In genomic region chr6:101198284-101198942, GRCm38 (mm10) we compare ENCODE assay signal across 8 mouse cellular contexts.
DNase-seq lines count a peak whose midpoint lies in the region; ATAC-seq and TF ChIP-seq lines count a peak whose summit lies in the region.

No protein-coding gene starts in this region.

- no peak overlapping the region for H3K4me3 ChIP-seq in heart, embryonic 11.5 days (ENCODE audit: low read depth, low read length)
- H3K4me3 ChIP-seq in hindbrain, embryonic 16.5 days (ENCODE audit: low read length) = peak overlapping the region; percentile 51
- peak overlapping the region; percentile 30 for H3K4me3 ChIP-seq in limb, embryonic 14.5 days (replicated peaks; ENCODE audit: low read length)
- H3K4me3 ChIP-seq in stomach, embryonic 15.5 days (replicated peaks) = peak overlapping the region; percentile 19; the same call in 1 of the 2 replicates

- intact Hi-C loops in heart, postnatal 14 days (cut with DNase I) = no loop called here

- ATAC-seq in heart, embryonic 11.5 days (replicated peaks; ENCODE audit: insufficient number of reproducible peaks, low FRiP score, low TSS enrichment) = no peak
- ATAC-seq in hindbrain, embryonic 16.5 days = peak; percentile 53
- 0 out of 2 replicates have a peak, but pooled peaks have one; percentile 24 for ATAC-seq in limb, embryonic 14.5 days (ENCODE audit: low FRiP score, low read depth)
- ATAC-seq in stomach, embryonic 15.5 days (ENCODE audit: insufficient read depth, low FRiP score, low read depth) = no peak; the same call in 1 of the 2 replicates

- no peaks in the 10 kb centered on the region for H3K36me3 ChIP-seq in heart, embryonic 11.5 days (ENCODE audit: control insufficient read depth, insufficient read depth, low read length)
- no peaks in the 10 kb centered on the region for H3K36me3 ChIP-seq in hindbrain, embryonic 16.5 days (ENCODE audit: control insufficient read depth, insufficient read depth, low read length)
- no peaks in the 10 kb centered on the region for H3K36me3 ChIP-seq in limb, embryonic 14.5 days (ENCODE audit: control insufficient read depth, insufficient read depth, low read length)
- H3K36me3 ChIP-seq in stomach, embryonic 15.5 days = no peaks in the 10 kb centered on the region

- H3K4me2 ChIP-seq in heart, embryonic 11.5 days = peak overlapping the region; percentile 40
- peak overlapping the region; percentile 89 for H3K4me2 ChIP-seq in hindbrain, embryonic 16.5 days (ENCODE audit: low read length)
- peak overlapping the region; percentile 52 for H3K4me2 ChIP-seq in limb, embryonic 14.5 days (replicated peaks; ENCODE audit: low read depth, low read length, severe bottlenecking)
- H3K4me2 ChIP-seq in stomach, embryonic 15.5 days = peak overlapping the region; percentile 49

- no peak overlapping the region for H3K9ac ChIP-seq in heart, embryonic 11.5 days (ENCODE audit: low read depth, low read length)
- peak overlapping the region; percentile 61 for H3K9ac ChIP-seq in hindbrain, embryonic 16.5 days (ENCODE audit: low read depth, low read length)
- H3K9ac ChIP-seq in limb, embryonic 14.5 days (ENCODE audit: low read depth, low read length, severe bottlenecking) = peak overlapping the region; percentile 29
- no peak overlapping the region for H3K9ac ChIP-seq in stomach, embryonic 15.5 days

- peaks cover 12% of the 10 kb centered on the region; the same call in 1 of the 2 replicates for H3K4me1 ChIP-seq in heart, embryonic 11.5 days (ENCODE audit: control insufficient read depth, insufficient read depth, low read length)
- H3K4me1 ChIP-seq in hindbrain, embryonic 16.5 days (ENCODE audit: control insufficient read depth, insufficient read depth, low read depth, low read length) = peaks cover 16% of the 10 kb centered on the region
- H3K4me1 ChIP-seq in limb, embryonic 14.5 days (ENCODE audit: control insufficient read depth, insufficient read depth, low read length) = peaks cover 17% of the 10 kb centered on the region
- peaks cover 12% of the 10 kb centered on the region; the same call in 1 of the 2 replicates for H3K4me1 ChIP-seq in stomach, embryonic 15.5 days

- H3K27ac ChIP-seq in heart, embryonic 11.5 days (ENCODE audit: low read depth, low read length) = no peak overlapping the region
- peak overlapping the region; percentile 81 for H3K27ac ChIP-seq in hindbrain, embryonic 16.5 days (ENCODE audit: low read depth, low read length)
- H3K27ac ChIP-seq in limb, embryonic 14.5 days (replicated peaks; ENCODE audit: low read depth, low read length) = 0 out of 2 replicates have a peak overlapping the region, but pooled peaks have one; percentile 7
- no peak overlapping the region for H3K27ac ChIP-seq in stomach, embryonic 15.5 days

- WGBS in heart, embryonic 11.5 days (ENCODE audit: insufficient replicate concordance) = 24% methylated on average over 24 of the region's 24 CpGs
- 2% methylated on average over 24 of the region's 24 CpGs for WGBS in hindbrain, embryonic 16.5 days
- 3% methylated on average over 24 of the region's 24 CpGs for WGBS in limb, embryonic 14.5 days
- 13% methylated on average over 24 of the region's 24 CpGs for WGBS in stomach, embryonic 15.5 days

- no peaks in the 10 kb centered on the region for H3K9me3 ChIP-seq in heart, embryonic 11.5 days (replicated peaks; ENCODE audit: control insufficient read depth, low read length)
- no peaks in the 10 kb centered on the region for H3K9me3 ChIP-seq in hindbrain, embryonic 16.5 days (ENCODE audit: control insufficient read depth, low read length)
- H3K9me3 ChIP-seq in limb, embryonic 14.5 days (ENCODE audit: control insufficient read depth, low read length) = no peaks in the 10 kb centered on the region
- H3K9me3 ChIP-seq in stomach, embryonic 15.5 days = no peaks in the 10 kb centered on the region

- no peak for DNase-seq in heart, postnatal 14 days
- peak; percentile 57 for DNase-seq in embryo, embryonic 11.5 days (ENCODE audit: low read depth, low spot score)
- peak; percentile 12 for DNase-seq in limb, embryonic 14.5 days (ENCODE audit: low spot score)
- DNase-seq in urinary bladder, adult 2 months (ENCODE audit: low spot score) = no peak
- DNase-seq in adrenal gland, postnatal 4 days (ENCODE audit: low spot score in 2 of 2) = no peak

- TF ChIP-seq POLR2A in limb, embryonic 14.5 days (IDR thresholded peaks at IDR 0.05; ENCODE audit: borderline replicate concordance, extremely low read depth, insufficient read depth, insufficient read length) = no peak

- H3K27me3 ChIP-seq in heart, embryonic 11.5 days (ENCODE audit: control insufficient read depth, insufficient read depth, low read length) = peaks cover 2% of the 10 kb centered on the region; the same call in 1 of the 2 replicates
- no peaks in the 10 kb centered on the region for H3K27me3 ChIP-seq in hindbrain, embryonic 16.5 days (replicated peaks; ENCODE audit: control insufficient read depth, insufficient read depth, low read length)
- H3K27me3 ChIP-seq in limb, embryonic 14.5 days (ENCODE audit: control insufficient read depth, insufficient read depth, low read length) = no peaks in the 10 kb centered on the region; the same call in 1 of the 2 replicates
- no peaks in the 10 kb centered on the region for H3K27me3 ChIP-seq in stomach, embryonic 15.5 days (replicated peaks)

Comparison
In these comparisons a context has a peak if more than half of its experiments do, and no peak if none do; other contexts are left out.
1. ATAC-seq: peak in hindbrain, embryonic 16.5 days (single experiment) and limb, embryonic 14.5 days (single experiment); none in heart, embryonic 11.5 days (single experiment) and stomach, embryonic 15.5 days (single experiment).
2. H3K27ac ChIP-seq: peak in hindbrain, embryonic 16.5 days (single experiment) and limb, embryonic 14.5 days (single experiment); none in heart, embryonic 11.5 days (single experiment) and stomach, embryonic 15.5 days (single experiment).
3. H3K9ac ChIP-seq: peak in hindbrain, embryonic 16.5 days (single experiment) and limb, embryonic 14.5 days (single experiment); none in heart, embryonic 11.5 days (single experiment) and stomach, embryonic 15.5 days (single experiment).
4. DNase-seq: peak in embryo, embryonic 11.5 days (single experiment) and limb, embryonic 14.5 days (single experiment); none in heart, postnatal 14 days (0 of 2), urinary bladder, adult 2 months (single experiment) and adrenal gland, postnatal 4 days (0 of 2).
5. Peak in every context shown above with its lines, with median percentiles within 50 percentile points of each other: H3K4me2 ChIP-seq.